Mouse (Mus musculus) thymus, postnatal 36 days (tissue): Measurements from ENCODE around the gene Pth1r.
"Not testable (repeated sequence)": the region's sequence is repeated elsewhere in the genome, so short reads cannot be mapped to it uniquely, and the experiment has no call there.

Experiments used
- DNase-seq, 2 experiments: peaks; one replicate each; pipeline ENCODE4 v3.0.0; 2022; ENCODE audit warnings: mixed read lengths in 2 of 2

Pth1r gene

GRCm38 (mm10) chr9:110713389-110713788 is 33.6 kb downstream of the Pth1r start:
- no peak for DNase-seq

GRCm38 (mm10) chr9:110712545-110712944 is 34.4 kb downstream of the Pth1r start:
- no peak for DNase-seq

- no peak for DNase-seq
Measured at GRCm38 (mm10) chr9:110711996-110712395, 34.9 kb downstream of the Pth1r start.

- no peak for DNase-seq
Measured at GRCm38 (mm10) chr9:110711532-110711931, 35.4 kb downstream of the Pth1r start.

GRCm38 (mm10) chr9:110709640-110710258 is 37.2 kb downstream of the Pth1r start:
- DNase-seq: peak; percentile 82 to 88

- no peak for DNase-seq
Measured at GRCm38 (mm10) chr9:110706784-110707183, 40.2 kb downstream of the Pth1r start.

GRCm38 (mm10) chr9:110703951-110704350 is 43.0 kb downstream of the Pth1r start:
- DNase-seq: no peak

- no peak for DNase-seq
Measured at GRCm38 (mm10) chr9:110702848-110703247, 44.1 kb downstream of the Pth1r start.

- DNase-seq: no peak
Measured at GRCm38 (mm10) chr9:110701114-110702032, 45.6 kb downstream of the Pth1r start.

GRCm38 (mm10) chr9:110699574-110699973 is 47.4 kb downstream of the Pth1r start:
- DNase-seq: no peak

- no peak for DNase-seq
Measured at GRCm38 (mm10) chr9:110697465-110697864, 49.5 kb downstream of the Pth1r start.

GRCm38 (mm10) chr9:110696427-110696826 is 50.5 kb downstream of the Pth1r start:
- DNase-seq: no peak

GRCm38 (mm10) chr9:110695165-110695755 is 51.7 kb downstream of the Pth1r start:
- DNase-seq: no peak

GRCm38 (mm10) chr9:110689261-110689779 is 57.6 kb downstream of the Pth1r start:
- DNase-seq: no peak

- no peak for DNase-seq
Measured at GRCm38 (mm10) chr9:110687846-110688245, 59.1 kb downstream of the Pth1r start.

- DNase-seq: no peak
Measured at GRCm38 (mm10) chr9:110687061-110687460, 59.9 kb downstream of the Pth1r start.

GRCm38 (mm10) chr9:110686472-110686871 is 60.5 kb downstream of the Pth1r start:
- no peak for DNase-seq

- no peak for DNase-seq
Measured at GRCm38 (mm10) chr9:110685591-110685990, 61.4 kb downstream of the Pth1r start.

- peak in 1 of 2 experiments; percentile 41 for DNase-seq
Measured at GRCm38 (mm10) chr9:110685187-110685586, 61.8 kb downstream of the Pth1r start.

- no peak for DNase-seq
Measured at GRCm38 (mm10) chr9:110684100-110684831, 62.7 kb downstream of the Pth1r start.

- no peak for DNase-seq
Measured at GRCm38 (mm10) chr9:110683574-110684099, 63.3 kb downstream of the Pth1r start.

- DNase-seq: not testable (repeated sequence)
Measured at GRCm38 (mm10) chr9:110682697-110683096, 64.2 kb downstream of the Pth1r start.
